Comparison of ENCODE assay signal across 19 mouse cellular contexts in the genomic region with DNA sequence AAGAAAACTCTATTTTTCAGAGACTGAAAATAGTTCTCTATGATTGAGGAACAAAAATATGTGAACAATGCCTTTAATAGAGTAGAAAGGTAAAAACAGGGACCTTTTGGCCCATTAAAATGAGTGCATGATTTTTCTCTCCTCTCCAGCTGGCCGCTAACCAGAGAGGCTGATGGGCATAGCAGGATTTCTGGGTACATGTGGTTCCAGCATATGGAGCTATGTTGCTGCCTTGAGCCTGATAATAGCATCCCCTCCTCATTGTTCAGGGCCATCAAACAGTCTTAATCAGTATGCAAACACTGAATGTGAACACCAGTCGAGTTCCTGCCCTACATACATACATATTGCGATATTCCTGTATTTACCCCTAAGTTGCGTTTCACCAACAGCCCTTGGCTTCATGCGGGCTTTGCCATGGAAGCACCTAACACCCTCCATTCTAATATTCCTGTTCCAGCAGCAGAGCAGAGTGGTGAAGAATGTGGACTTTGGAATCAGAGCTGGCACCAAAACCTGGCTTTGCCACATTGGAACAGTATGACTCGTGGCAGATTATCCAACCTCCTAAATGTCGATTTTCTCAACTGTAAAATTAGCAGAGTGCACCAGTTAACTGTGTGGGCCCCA.
DNase-seq lines count a peak whose midpoint lies in the region; ATAC-seq and TF ChIP-seq lines count a peak whose summit lies in the region.
"Had no signal": no experiment of that assay in that cellular context is flagged by ENCODE, and none has a peak within 500 bp of the region (broad histone marks: within the 10 kb centered on the region; RNA-seq: fewer than 3 reads in every experiment).

No protein-coding gene starts in this region.

- no peak overlapping the region for H3K27ac ChIP-seq in kidney, embryonic 16.5 days (ENCODE audit: low read length)
- H3K27ac ChIP-seq in midbrain, postnatal 0 days (ENCODE audit: low read depth, low read length): no peak overlapping the region
- H3K27ac ChIP-seq in midbrain, embryonic 10.5 days (replicated peaks): no peak overlapping the region
- H3K27ac ChIP-seq in cerebellum, adult 2 months (ENCODE audit: insufficient read depth, low read length): peak overlapping the region; percentile 78
- H3K27ac ChIP-seq in forebrain, embryonic 15.5 days (replicated peaks): no peak overlapping the region
- H3K27ac ChIP-seq: heart, adult 2 months; heart, embryonic 15.5 days; liver, embryonic 12.5 days; macrophage; midbrain, embryonic 12.5 days had no signal

- no peak for TF ChIP-seq CTCF in midbrain, postnatal 0 days (IDR thresholded peaks at IDR 0.05)
- TF ChIP-seq CTCF in cerebellum, adult 2 months (IDR thresholded peaks at IDR 0.05; ENCODE audit: borderline replicate concordance, insufficient read depth, low read depth, low read length): no peak

- H3K36me3 ChIP-seq in kidney, embryonic 16.5 days (ENCODE audit: insufficient read depth, low read length): no peaks in the 10 kb centered on the region
- H3K36me3 ChIP-seq in midbrain, postnatal 0 days (ENCODE audit: insufficient read depth, low read length): no peaks in the 10 kb centered on the region
- no peaks in the 10 kb centered on the region for H3K36me3 ChIP-seq in midbrain, embryonic 10.5 days
- no peaks in the 10 kb centered on the region for H3K36me3 ChIP-seq in forebrain, embryonic 15.5 days
- H3K36me3 ChIP-seq: G1E; heart, embryonic 15.5 days; liver, embryonic 12.5 days; midbrain, embryonic 12.5 days had no signal

- no peak for TF ChIP-seq POLR2A in cerebellum, adult 2 months (IDR thresholded peaks at IDR 0.05; ENCODE audit: borderline replicate concordance, insufficient read depth, low read length)

- no peak overlapping the region for H3K9ac ChIP-seq in kidney, embryonic 16.5 days (replicated peaks; ENCODE audit: low read length)
- H3K9ac ChIP-seq in midbrain, postnatal 0 days (replicated peaks; ENCODE audit: low read length, poor library complexity, severe bottlenecking): no peak overlapping the region
- H3K9ac ChIP-seq in forebrain, embryonic 15.5 days (replicated peaks): no peak overlapping the region
- H3K9ac ChIP-seq: heart, embryonic 15.5 days; liver, embryonic 12.5 days; lung, embryonic 14.5 days; midbrain, embryonic 12.5 days had no signal

- no peaks in the 10 kb centered on the region for H3K27me3 ChIP-seq in kidney, embryonic 16.5 days (ENCODE audit: insufficient read depth, low read length)
- no peaks in the 10 kb centered on the region for H3K27me3 ChIP-seq in midbrain, postnatal 0 days (ENCODE audit: insufficient read depth, low read length)
- H3K27me3 ChIP-seq in midbrain, embryonic 10.5 days (ENCODE audit: low read depth, poor library complexity, severe bottlenecking): no peaks in the 10 kb centered on the region
- H3K27me3 ChIP-seq in cerebellum, adult 2 months (ENCODE audit: control insufficient read depth, insufficient read depth, low read length): no peaks in the 10 kb centered on the region; the same call in 1 of the 2 replicates
- H3K27me3 ChIP-seq in forebrain, embryonic 15.5 days: no peaks in the 10 kb centered on the region
- H3K27me3 ChIP-seq: heart, embryonic 15.5 days; liver, embryonic 12.5 days; midbrain, embryonic 12.5 days had no signal

- 86% methylated on average over 7 of the region's 7 CpGs for WGBS in kidney, embryonic 16.5 days
- WGBS in midbrain, postnatal 0 days: 90% methylated on average over 7 of the region's 7 CpGs
- 89% methylated on average over 7 of the region's 7 CpGs for WGBS in midbrain, embryonic 10.5 days
- WGBS in cerebellum, adult 2 months: 8% methylated on average over 7 of the region's 7 CpGs
- WGBS in forebrain, embryonic 15.5 days: 82% methylated on average over 7 of the region's 7 CpGs

- H3K4me3 ChIP-seq in kidney, embryonic 16.5 days (ENCODE audit: low read length): no peak overlapping the region
- no peak overlapping the region for H3K4me3 ChIP-seq in midbrain, postnatal 0 days (ENCODE audit: low read depth, low read length)
- H3K4me3 ChIP-seq in midbrain, embryonic 10.5 days: no peak overlapping the region
- H3K4me3 ChIP-seq in cerebellum, adult 2 months (replicated peaks; ENCODE audit: insufficient read depth, low read depth, low read length): peak overlapping the region; percentile 19
- no peak overlapping the region for H3K4me3 ChIP-seq in forebrain, embryonic 15.5 days
- H3K4me3 ChIP-seq: heart, adult 2 months; heart, embryonic 15.5 days; liver, embryonic 12.5 days; midbrain, embryonic 12.5 days had no signal

- ATAC-seq in kidney, embryonic 16.5 days (ENCODE audit: low FRiP score, low TSS enrichment): no peak
- ATAC-seq in midbrain, postnatal 0 days (ENCODE audit: low FRiP score): no peak
- no peak for ATAC-seq in forebrain, embryonic 15.5 days (replicated peaks)
- ATAC-seq: CD4-positive, CD25-positive, alpha-beta regulatory T cell, adult 4 months; liver, embryonic 12.5 days had no signal

- H3K9me3 ChIP-seq in kidney, embryonic 16.5 days (ENCODE audit: low read length): no peaks in the 10 kb centered on the region
- no peaks in the 10 kb centered on the region for H3K9me3 ChIP-seq in midbrain, postnatal 0 days (ENCODE audit: low read length)
- H3K9me3 ChIP-seq in midbrain, embryonic 10.5 days (replicated peaks): no peaks in the 10 kb centered on the region
- no peaks in the 10 kb centered on the region for H3K9me3 ChIP-seq in forebrain, embryonic 15.5 days
- H3K9me3 ChIP-seq: G1E; heart, embryonic 15.5 days; liver, embryonic 12.5 days; midbrain, embryonic 12.5 days had no signal

- DNase-seq in kidney, adult 9 months: peak; percentile 66
- peak; percentile 12 for DNase-seq in midbrain, postnatal 0 days (ENCODE audit: low spot score)
- DNase-seq in midbrain, embryonic 10.5 days (ENCODE audit: low spot score): no peak
- DNase-seq in cerebellum, adult 2 months: peak; percentile 82 to 92
- DNase-seq in embryo, embryonic 10 days (ENCODE audit: low spot score): no peak
- DNase-seq: adrenal gland, adult 8-10 months; gastrocnemius, postnatal 14 days; heart, adult 2 months; lung, embryonic 14.5 days; right cerebral cortex, postnatal 4 days; thymus, postnatal 4 days had no signal

- H3K4me2 ChIP-seq in kidney, embryonic 16.5 days (replicated peaks; ENCODE audit: low read depth, low read length): no peak overlapping the region
- no peak overlapping the region for H3K4me2 ChIP-seq in midbrain, postnatal 0 days (ENCODE audit: low read depth, low read length, poor library complexity, severe bottlenecking)
- H3K4me2 ChIP-seq in forebrain, embryonic 15.5 days (replicated peaks): no peak overlapping the region
- H3K4me2 ChIP-seq: heart, embryonic 15.5 days; liver, embryonic 12.5 days; lung, embryonic 14.5 days; midbrain, embryonic 12.5 days had no signal

- H3K4me1 ChIP-seq in kidney, embryonic 16.5 days (ENCODE audit: insufficient read depth, low read length): no peaks in the 10 kb centered on the region
- no peaks in the 10 kb centered on the region for H3K4me1 ChIP-seq in midbrain, postnatal 0 days (ENCODE audit: insufficient read depth, low read length)
- no peaks in the 10 kb centered on the region for H3K4me1 ChIP-seq in midbrain, embryonic 10.5 days
- peaks cover 5% of the 10 kb centered on the region; the same call in 1 of the 2 replicates for H3K4me1 ChIP-seq in cerebellum, adult 2 months (ENCODE audit: control insufficient read depth, insufficient read depth, low read length)
- no peaks in the 10 kb centered on the region for H3K4me1 ChIP-seq in forebrain, embryonic 15.5 days
- H3K4me1 ChIP-seq: heart, embryonic 15.5 days; liver, embryonic 12.5 days; midbrain, embryonic 12.5 days had no signal

Comparison
In these comparisons a context has a peak if more than half of its experiments do, and no peak if none do; other contexts are left out.
1. DNase-seq: peak in kidney, adult 9 months (single experiment), midbrain, postnatal 0 days (single experiment) and cerebellum, adult 2 months (2 of 2); none in midbrain, embryonic 10.5 days (single experiment) and embryo, embryonic 10 days (single experiment).